Mouse (Mus musculus) bone marrow, adult 2 months (tissue): ENCODE data around the gene Zc3h7a.

ENCODE experiments used
- CTCF ChIP-seq: fragments of 200-500 bp; IDR thresholded peaks from 2 replicates; pipeline ENCODE4 v1.5.1; 2011; ENCODE audit warnings: low read length, control low read depth; ENCODE audit not compliant: control insufficient read depth, insufficient read depth
- POLR2A ChIP-seq: fragments of 200-500 bp; IDR thresholded peaks from 2 replicates; pipeline ENCODE4 v1.6.1; 2011; ENCODE audit warnings: low read depth, mild to moderate bottlenecking, control low read depth, low read length, borderline replicate concordance; ENCODE audit not compliant: control insufficient read depth

DNA sequence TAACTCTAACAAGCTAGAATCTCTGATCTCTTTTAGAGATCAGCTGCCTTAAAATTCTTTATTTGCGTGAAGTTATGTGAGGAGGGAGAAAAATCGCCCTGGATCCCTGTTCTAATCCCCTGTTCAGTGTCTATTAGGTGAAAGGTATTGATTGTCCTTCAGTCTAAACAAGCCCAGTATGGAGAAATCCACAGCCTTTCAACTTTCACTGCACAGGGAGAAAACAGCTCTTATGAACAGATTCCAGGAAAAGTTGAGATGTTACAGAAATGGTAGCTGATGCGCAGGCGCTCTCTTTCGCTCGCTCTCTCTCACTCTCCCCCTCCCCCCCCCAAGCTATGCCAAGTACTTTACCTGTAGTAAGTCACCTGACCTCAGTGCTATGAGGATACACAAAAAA is 4.5 kb downstream of the Zc3h7a start:
- TF ChIP-seq CTCF = no peak
- TF ChIP-seq POLR2A = no peak
